Mouse (Mus musculus) G1E (cell line): ENCODE measurements around the gene Nos1.

Experiments
- CTCF ChIP-seq: IDR thresholded peaks from 2 replicates; pipeline ENCODE4 v1.5.1; 2012; ENCODE audit warnings: low read depth, low read length, inconsistent platforms, mixed read lengths
- GATA1 ChIP-seq: IDR thresholded peaks from 2 replicates; pipeline ENCODE4 v1.6.1; 2012; ENCODE audit warnings: borderline replicate concordance, low read length, inconsistent platforms, mixed read lengths
- GATA2 ChIP-seq: IDR thresholded peaks from 2 replicates; pipeline ENCODE4 v1.6.1; 2012; ENCODE audit warnings: low read depth, low read length, inconsistent platforms, borderline replicate concordance
- TAL1 ChIP-seq: conservative IDR thresholded peaks from 2 replicates; pipeline ENCODE4 v1.6.1; 2012; ENCODE audit warnings: low read depth, low read length, inconsistent platforms, mixed read lengths

- TF ChIP-seq CTCF (no peak), GATA2 (no peak), TAL1 (no peak), GATA1 (no peak)
Measured at GRCm38 (mm10) chr5:117823811-117824210, 43.0 kb downstream of the Nos1 start.
